Mouse (Mus musculus) kidney, adult 8-10 months (tissue): ENCODE results near the gene Adamtsl3.
A peak's percentile ranks its signal among the peaks of the same experiment; 100 is the strongest.

Experiments used
- DNase-seq, 2 experiments: peaks; one replicate each; pipeline ENCODE4 v3.0.0; 2022

The Adamtsl3 gene

GRCm38 (mm10) chr7:82531376-82531775 is 195.9 kb downstream of the Adamtsl3 start:
- DNase-seq, result no peak

GRCm38 (mm10) chr7:82533188-82533587 is 197.7 kb downstream of the Adamtsl3 start:
- DNase-seq, result peak in 1 of 2 experiments; percentile 6

GRCm38 (mm10) chr7:82533747-82534504 is 198.4 kb downstream of the Adamtsl3 start:
- DNase-seq, result peak; percentile 2 to 5

GRCm38 (mm10) chr7:82544390-82544919 is 209.0 kb downstream of the Adamtsl3 start:
- no peak for DNase-seq

- DNase-seq, result no peak
These were observed 216.5 kb downstream of the Adamtsl3 start for GRCm38 (mm10) chr7:82552005-82552404.

- DNase-seq, result no peak
These were observed 220.3 kb downstream of the Adamtsl3 start for GRCm38 (mm10) chr7:82555803-82556202.

GRCm38 (mm10) chr7:82556417-82556816 is 220.9 kb downstream of the Adamtsl3 start:
- DNase-seq, result no peak

GRCm38 (mm10) chr7:82557111-82557510 is 221.6 kb downstream of the Adamtsl3 start:
- DNase-seq, result no peak

GRCm38 (mm10) chr7:82566688-82567087 is 231.2 kb downstream of the Adamtsl3 start:
- no peak for DNase-seq

- no peak for DNase-seq
These were observed 232.3 kb downstream of the Adamtsl3 start for GRCm38 (mm10) chr7:82567811-82568210.

GRCm38 (mm10) chr7:82572981-82573380 is 237.5 kb downstream of the Adamtsl3 start:
- DNase-seq, result no peak

GRCm38 (mm10) chr7:82580007-82580406 is 244.5 kb downstream of the Adamtsl3 start:
- DNase-seq, result no peak

GRCm38 (mm10) chr7:82581802-82582201 is 246.3 kb downstream of the Adamtsl3 start:
- no peak for DNase-seq

GRCm38 (mm10) chr7:82582534-82582933 is 247.0 kb downstream of the Adamtsl3 start:
- no peak for DNase-seq

- no peak for DNase-seq
These were observed 255.4 kb downstream of the Adamtsl3 start for GRCm38 (mm10) chr7:82590931-82591330.

GRCm38 (mm10) chr7:82602008-82602407 is 266.5 kb downstream of the Adamtsl3 start:
- DNase-seq, result no peak

GRCm38 (mm10) chr7:82605425-82605824 is 269.9 kb downstream of the Adamtsl3 start:
- DNase-seq, result no peak

GRCm38 (mm10) chr7:82609629-82610028 is 274.1 kb downstream of the Adamtsl3 start:
- no peak for DNase-seq

GRCm38 (mm10) chr7:82625342-82625741 is 289.8 kb downstream of the Adamtsl3 start:
- DNase-seq, result peak in 1 of 2 experiments; percentile 12

- no peak for DNase-seq
These were observed 311.7 kb downstream of the Adamtsl3 start for GRCm38 (mm10) chr7:82647183-82647582.

- DNase-seq, result no peak
These were observed 312.4 kb downstream of the Adamtsl3 start for GRCm38 (mm10) chr7:82647909-82648308.

- peak; percentile 94 to 97 for DNase-seq
These were observed 313.0 kb downstream of the Adamtsl3 start, which contains the start of the genes Saxo2 and Efl1 for GRCm38 (mm10) chr7:82648353-82649080. Gene Saxo2 (minus strand): TSS chr7:82648528. Gene Efl1 (plus strand): TSS chr7:82648614.

GRCm38 (mm10) chr7:82649081-82649445 is 313.6 kb downstream of the Adamtsl3 start:
- DNase-seq, result peak in 1 of 2 experiments; percentile 3
